Mouse (Mus musculus): ENCODE results near the gene Syt9. TPM values are rescaled to one million over a fixed set of nuclear protein-coding genes. Genes with fewer than 3 reads are reported as not detected.

The Syt9 gene
- polyA plus RNA-seq, 1 experiment from 2014 or later, result 0.18 TPM

DNA sequence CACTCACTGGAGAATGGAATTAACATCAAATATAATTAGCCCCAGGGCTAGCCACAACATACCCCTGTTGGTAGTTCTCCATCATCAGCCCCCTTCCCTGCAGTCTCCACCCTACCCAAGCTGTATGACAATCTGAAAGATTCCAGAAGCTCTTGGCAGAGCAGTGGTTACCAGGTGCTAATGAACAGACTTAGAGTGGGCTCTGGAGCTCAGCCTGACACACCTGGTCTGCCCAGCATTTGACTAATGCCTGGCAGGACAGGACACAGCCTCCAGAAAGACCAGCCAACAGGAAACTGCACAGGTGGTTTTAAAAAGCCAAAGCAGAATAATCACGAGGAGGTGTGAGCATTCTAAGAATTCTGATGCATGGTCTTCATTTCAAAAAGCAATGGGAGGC is 182.9 kb downstream of the Syt9 start:
- H3K27me3 ChIP-seq (replicated peaks; ENCODE audit: insufficient read depth, low read length), result no peaks in the 10 kb centered on the region
- H3K4me1 ChIP-seq (ENCODE audit: insufficient read depth, low read depth, low read length), result no peaks in the 10 kb centered on the region
- ATAC-seq, result no peak
- WGBS, result 33% methylated on average over 1 of the region's 1 CpGs
- no peaks in the 10 kb centered on the region for H3K36me3 ChIP-seq (ENCODE audit: insufficient read depth, low read length)
- H3K9ac ChIP-seq (replicated peaks; ENCODE audit: low read depth), result no peak overlapping the region
- TF ChIP-seq CTCF (IDR thresholded peaks at IDR 0.05), result no peak
- TF ChIP-seq EP300 (IDR thresholded peaks at IDR 0.05), result no peak
- no peak overlapping the region for H3K4me2 ChIP-seq (replicated peaks; ENCODE audit: low read depth, low read length)
- no peaks in the 10 kb centered on the region for H3K9me3 ChIP-seq (ENCODE audit: low read length)
- no peak overlapping the region for H3K4me3 ChIP-seq (ENCODE audit: low read depth, low read length)
- DNase-seq (ENCODE audit: low spot score), result no peak
- no peak overlapping the region for H3K27ac ChIP-seq (ENCODE audit: low read length)

DNA sequence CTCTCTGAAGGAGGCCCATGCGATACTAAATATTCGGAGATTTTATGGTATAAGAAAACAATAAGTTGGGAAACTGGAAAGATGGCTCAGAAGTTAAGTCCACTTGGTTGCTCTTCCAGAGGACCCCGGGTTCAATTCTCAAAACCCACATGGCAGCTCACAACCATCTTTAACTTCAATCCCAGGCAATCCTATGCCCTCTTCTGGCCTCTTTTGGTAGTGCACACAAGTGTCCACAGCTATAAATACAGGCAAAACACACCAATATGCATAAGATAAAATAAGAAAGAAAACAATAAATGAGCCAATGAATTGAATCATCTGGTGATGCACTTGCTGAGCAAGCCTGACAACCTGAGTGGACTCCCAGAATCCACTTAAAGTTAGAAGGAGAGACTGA is 185.4 kb downstream of the Syt9 start:
- no peak for DNase-seq (ENCODE audit: low spot score)

DNA sequence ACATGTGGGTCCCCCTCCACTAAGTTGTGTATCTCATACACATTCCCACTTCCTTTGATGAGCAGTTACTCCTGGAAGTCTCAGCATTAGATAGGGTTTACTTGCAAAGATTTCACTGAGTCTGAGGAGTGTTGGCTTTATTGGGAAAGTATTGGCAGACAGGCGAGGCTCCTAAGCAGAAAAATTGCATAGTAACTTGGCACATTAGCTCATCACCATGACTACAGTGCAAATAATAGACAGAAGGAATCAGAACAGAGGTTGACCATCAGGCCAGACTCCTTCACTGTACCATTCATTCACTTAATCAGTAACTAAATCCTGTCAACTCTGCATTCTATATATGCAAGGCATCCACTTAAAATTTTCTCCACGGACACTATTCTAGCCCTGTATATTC is 190.1 kb downstream of the Syt9 start:
- TF ChIP-seq CTCF (IDR thresholded peaks at IDR 0.05) (no peak), EP300 (IDR thresholded peaks at IDR 0.05) (no peak)
- H3K9ac ChIP-seq (replicated peaks; ENCODE audit: low read depth), result no peak overlapping the region
- peak; percentile 46 for DNase-seq (ENCODE audit: low spot score)

More for the DNA sequence above, 185.4 kb downstream of the Syt9 start:
- Histone ChIP-seq H3K4me1 (ENCODE audit: insufficient read depth, low read depth, low read length) (no peaks in the 10 kb centered on the region), H3K4me3 (ENCODE audit: low read depth, low read length) (no peak overlapping the region), H3K36me3 (ENCODE audit: insufficient read depth, low read length) (no peaks in the 10 kb centered on the region), H3K9ac (replicated peaks; ENCODE audit: low read depth) (no peak overlapping the region), H3K9me3 (ENCODE audit: low read length) (no peaks in the 10 kb centered on the region), H3K4me2 (replicated peaks; ENCODE audit: low read depth, low read length) (no peak overlapping the region), H3K27me3 (replicated peaks; ENCODE audit: insufficient read depth, low read length) (no peaks in the 10 kb centered on the region), H3K27ac (ENCODE audit: low read length) (no peak overlapping the region)
- no peak for ATAC-seq
- TF ChIP-seq CTCF (IDR thresholded peaks at IDR 0.05) (peak; percentile 39; the same call in 1 of the 2 replicates), EP300 (IDR thresholded peaks at IDR 0.05) (no peak)
- 78% methylated on average over 3 of the region's 3 CpGs for WGBS

DNA sequence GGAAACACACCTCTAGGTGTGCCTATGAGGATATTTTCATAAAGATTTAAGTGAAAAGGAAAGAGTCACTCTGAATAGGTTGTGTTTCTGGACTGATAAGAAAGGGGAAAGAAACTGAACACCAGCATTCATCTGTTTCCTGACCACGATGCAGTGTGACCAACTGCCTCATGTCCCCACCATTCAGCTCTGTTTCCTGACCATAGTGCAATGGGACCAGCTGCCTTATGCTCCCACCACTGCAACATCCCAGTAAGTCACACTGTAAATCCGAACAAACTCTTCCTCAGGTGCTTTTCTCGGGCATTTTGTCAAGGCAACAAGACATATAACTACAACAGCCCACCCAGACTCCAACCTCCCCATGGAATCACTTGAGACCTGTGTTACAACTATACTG is 191.1 kb downstream of the Syt9 start:
- 48% methylated on average over 3 of the region's 3 CpGs for WGBS
- H3K27me3 ChIP-seq (replicated peaks; ENCODE audit: insufficient read depth, low read length), result no peaks in the 10 kb centered on the region
- TF ChIP-seq CTCF (IDR thresholded peaks at IDR 0.05) (no peak), EP300 (IDR thresholded peaks at IDR 0.05) (no peak)
- H3K27ac ChIP-seq (ENCODE audit: low read length), result no peak overlapping the region
- H3K4me1 ChIP-seq (ENCODE audit: insufficient read depth, low read depth, low read length), result no peaks in the 10 kb centered on the region
- H3K9ac ChIP-seq (replicated peaks; ENCODE audit: low read depth), result no peak overlapping the region
- no peak for DNase-seq (ENCODE audit: low spot score)
- H3K9me3 ChIP-seq (ENCODE audit: low read length), result no peaks in the 10 kb centered on the region
- H3K36me3 ChIP-seq (ENCODE audit: insufficient read depth, low read length), result no peaks in the 10 kb centered on the region
- no peak overlapping the region for H3K4me2 ChIP-seq (replicated peaks; ENCODE audit: low read depth, low read length)
- ATAC-seq, result no peak
- no peak overlapping the region for H3K4me3 ChIP-seq (ENCODE audit: low read depth, low read length)

More for the DNA sequence above, 190.1 kb downstream of the Syt9 start:
- H3K27ac ChIP-seq (ENCODE audit: low read length), result no peak overlapping the region
- no peak overlapping the region for H3K4me2 ChIP-seq (replicated peaks; ENCODE audit: low read depth, low read length)
- ATAC-seq, result peak; percentile 53; the same call in 1 of the 2 replicates
- no peaks in the 10 kb centered on the region for H3K36me3 ChIP-seq (ENCODE audit: insufficient read depth, low read length)
- 33% methylated on average over 2 of the region's 2 CpGs for WGBS
- no peak overlapping the region for H3K4me3 ChIP-seq (ENCODE audit: low read depth, low read length)
- no peaks in the 10 kb centered on the region for H3K27me3 ChIP-seq (replicated peaks; ENCODE audit: insufficient read depth, low read length)
- H3K9me3 ChIP-seq (ENCODE audit: low read length), result no peaks in the 10 kb centered on the region
- H3K4me1 ChIP-seq (ENCODE audit: insufficient read depth, low read depth, low read length), result no peaks in the 10 kb centered on the region

DNA sequence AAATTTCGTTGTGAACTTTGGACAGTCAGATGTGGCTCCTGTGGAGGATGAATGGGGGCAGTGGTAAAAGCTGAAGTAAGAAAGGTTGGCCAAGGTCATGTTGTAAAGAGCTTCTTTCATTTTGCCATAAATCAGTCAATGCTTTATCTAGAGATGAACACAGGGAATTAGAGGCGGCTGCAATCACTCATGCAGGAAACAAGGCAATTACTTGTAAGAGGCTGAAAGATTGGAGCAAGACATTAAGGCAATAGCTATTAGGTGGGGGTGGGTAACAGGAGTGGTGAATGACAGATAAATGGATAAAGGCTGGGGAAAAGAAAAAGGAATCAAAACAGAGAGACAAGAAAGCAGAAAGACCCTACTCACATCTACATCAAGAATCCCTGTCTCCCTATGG is 193.2 kb downstream of the Syt9 start:
- H3K27ac ChIP-seq (ENCODE audit: low read length), result no peak overlapping the region
- DNase-seq (ENCODE audit: low spot score) (no peak), ATAC-seq (no peak)
- no peaks in the 10 kb centered on the region for H3K4me1 ChIP-seq (ENCODE audit: insufficient read depth, low read depth, low read length)
- no peak overlapping the region for H3K4me2 ChIP-seq (replicated peaks; ENCODE audit: low read depth, low read length)
- TF ChIP-seq CTCF (IDR thresholded peaks at IDR 0.05) (no peak), EP300 (IDR thresholded peaks at IDR 0.05) (no peak)
- no peaks in the 10 kb centered on the region for H3K36me3 ChIP-seq (ENCODE audit: insufficient read depth, low read length)
- no peaks in the 10 kb centered on the region for H3K27me3 ChIP-seq (replicated peaks; ENCODE audit: insufficient read depth, low read length)
- H3K4me3 ChIP-seq (ENCODE audit: low read depth, low read length), result no peak overlapping the region
- no peak overlapping the region for H3K9ac ChIP-seq (replicated peaks; ENCODE audit: low read depth)
- WGBS, result 49% methylated on average over 2 of the region's 2 CpGs
- H3K9me3 ChIP-seq (ENCODE audit: low read length), result no peaks in the 10 kb centered on the region

DNA sequence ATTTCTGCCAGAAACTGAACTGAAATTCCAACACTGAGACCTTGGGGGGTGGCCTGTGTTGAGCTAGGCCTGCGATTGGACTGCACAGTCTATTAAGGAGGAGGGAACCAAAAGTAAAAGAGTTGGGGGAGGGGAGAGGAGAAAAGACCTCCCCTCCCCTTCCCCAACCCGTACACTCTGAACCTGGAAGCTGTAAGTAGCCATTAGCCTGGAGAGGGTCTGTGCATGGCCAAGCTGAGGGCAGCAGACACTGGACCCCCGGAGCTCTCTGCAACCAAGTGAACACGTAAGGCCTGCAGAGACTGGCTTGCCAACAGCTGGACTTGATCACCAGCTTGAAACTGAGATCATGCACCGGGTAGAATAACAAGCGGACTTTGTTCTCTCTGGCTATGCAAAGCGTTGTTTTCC is 196.7 kb downstream of the Syt9 start, which contains the start of gene Olfml1:
TSS of gene Olfml1 (plus strand) at position 186 of the 411 bp plus-strand sequence.
- Histone ChIP-seq H3K9ac (replicated peaks; ENCODE audit: low read depth) (no peak within 1 kb of the TSS), H3K27me3 (replicated peaks; ENCODE audit: insufficient read depth, low read length) (no peaks in the 10 kb centered on the region), H3K27ac (ENCODE audit: low read length) (peak within 1 kb of the TSS; percentile 71), H3K4me3 (ENCODE audit: low read depth, low read length) (peak within 1 kb of the TSS; percentile 27; the same call in 1 of the 2 replicates), H3K4me1 (ENCODE audit: insufficient read depth, low read depth, low read length) (no peaks in the 10 kb centered on the region), H3K9me3 (ENCODE audit: low read length) (no peaks in the 10 kb centered on the region), H3K36me3 (ENCODE audit: insufficient read depth, low read length) (no peaks in the 10 kb centered on the region), H3K4me2 (replicated peaks; ENCODE audit: low read depth, low read length) (peak within 1 kb of the TSS; percentile 42)
- ATAC-seq (peak; percentile 85), DNase-seq (ENCODE audit: low spot score) (peak; percentile 80)
- TF ChIP-seq CTCF (IDR thresholded peaks at IDR 0.05) (no peak), EP300 (IDR thresholded peaks at IDR 0.05) (no peak)
- WGBS, result 32% methylated on average over 7 of the region's 7 CpGs

DNA sequence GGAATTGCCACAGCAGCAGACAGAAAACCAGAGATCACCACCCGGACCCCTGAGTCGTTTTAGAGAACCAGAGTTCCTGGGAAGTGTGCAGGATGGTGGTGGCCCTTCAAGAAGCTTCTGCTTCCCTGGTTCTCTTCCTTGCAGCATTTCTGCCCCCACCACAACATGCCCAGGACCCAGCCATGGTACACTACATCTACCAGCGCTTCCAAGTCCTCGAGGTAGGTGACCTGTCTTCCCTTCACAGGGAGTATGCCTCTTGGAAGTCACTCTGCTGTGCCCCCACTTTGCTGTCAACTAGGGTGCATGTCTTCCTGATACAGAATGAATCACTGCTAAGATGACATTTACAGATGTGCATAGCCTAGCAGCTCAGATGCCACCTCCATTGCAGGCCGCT is 197.1 kb downstream of the Syt9 start:
- H3K4me3 ChIP-seq (ENCODE audit: low read depth, low read length), result peak overlapping the region; percentile 27; the same call in 1 of the 2 replicates
- no peaks in the 10 kb centered on the region for H3K36me3 ChIP-seq (ENCODE audit: insufficient read depth, low read length)
- H3K27ac ChIP-seq (ENCODE audit: low read length), result peak overlapping the region; percentile 71; the same call in 1 of the 2 replicates
- no peaks in the 10 kb centered on the region for H3K9me3 ChIP-seq (ENCODE audit: low read length)
- no peak for DNase-seq (ENCODE audit: low spot score)
- no peaks in the 10 kb centered on the region for H3K4me1 ChIP-seq (ENCODE audit: insufficient read depth, low read depth, low read length)
- ATAC-seq, result no peak; the same call in 1 of the 2 replicates
- peak overlapping the region; percentile 42 for H3K4me2 ChIP-seq (replicated peaks; ENCODE audit: low read depth, low read length)
- H3K9ac ChIP-seq (replicated peaks; ENCODE audit: low read depth), result no peak overlapping the region
- H3K27me3 ChIP-seq (replicated peaks; ENCODE audit: insufficient read depth, low read length), result no peaks in the 10 kb centered on the region
- 59% methylated on average over 5 of the region's 5 CpGs for WGBS
- no peak for TF ChIP-seq CTCF (IDR thresholded peaks at IDR 0.05)
- no peak for TF ChIP-seq EP300 (IDR thresholded peaks at IDR 0.05)

Data from lung, postnatal 0 days (tissue).